Mouse (Mus musculus): ENCODE measurements around the gene Ago4. TPM values are rescaled to one million over a fixed set of nuclear protein-coding genes. Genes with fewer than 3 reads are reported as not detected.

Gene Ago4
- polyA plus RNA-seq, 1 experiment from 2014 or later: 5.7 TPM

- H3K4me2 ChIP-seq (ENCODE audit: low read length): no peak overlapping the region
- H3K9me3 ChIP-seq (replicated peaks; ENCODE audit: control insufficient read depth, low read length): no peaks in the 10 kb centered on the region
- H3K36me3 ChIP-seq (ENCODE audit: control insufficient read depth, insufficient read depth, low read length): peaks cover 90% of the 10 kb centered on the region
- no peaks in the 10 kb centered on the region for H3K27me3 ChIP-seq (replicated peaks; ENCODE audit: control insufficient read depth, insufficient read depth, low read length)
- H3K9ac ChIP-seq (ENCODE audit: low read length): no peak overlapping the region
- DNase-seq (ENCODE audit: low spot score) (no peak), ATAC-seq (no peak)
- no peak overlapping the region for H3K4me3 ChIP-seq (ENCODE audit: low read depth, low read length)
- H3K4me1 ChIP-seq (ENCODE audit: control insufficient read depth, insufficient read depth, low read length): no peaks in the 10 kb centered on the region
- 94% methylated on average over 7 of the region's 7 CpGs for WGBS
- no peak overlapping the region for H3K27ac ChIP-seq (ENCODE audit: low read depth, low read length)
Observed at GRCm38 (mm10) chr4:126455441-126455840, 77.8 kb downstream of the Ago4 start.

GRCm38 (mm10) chr4:126454547-126455254, 78.6 kb downstream of the Ago4 start:
- Histone ChIP-seq H3K4me1 (ENCODE audit: control insufficient read depth, insufficient read depth, low read length) (no peaks in the 10 kb centered on the region), H3K4me3 (ENCODE audit: low read depth, low read length) (no peak overlapping the region), H3K27ac (ENCODE audit: low read depth, low read length) (peak overlapping the region; percentile 27; the same call in 1 of the 2 replicates), H3K9ac (ENCODE audit: low read length) (no peak overlapping the region), H3K4me2 (ENCODE audit: low read length) (no peak overlapping the region), H3K36me3 (ENCODE audit: control insufficient read depth, insufficient read depth, low read length) (peaks cover 89% of the 10 kb centered on the region), H3K9me3 (replicated peaks; ENCODE audit: control insufficient read depth, low read length) (no peaks in the 10 kb centered on the region), H3K27me3 (replicated peaks; ENCODE audit: control insufficient read depth, insufficient read depth, low read length) (no peaks in the 10 kb centered on the region)
- WGBS: 87% methylated on average over 5 of the region's 5 CpGs
- DNase-seq (ENCODE audit: low spot score): peak; percentile 54
- no peak for ATAC-seq

- H3K27me3 ChIP-seq (replicated peaks; ENCODE audit: control insufficient read depth, insufficient read depth, low read length): no peaks in the 10 kb centered on the region
- H3K9ac ChIP-seq (ENCODE audit: low read length): no peak overlapping the region
- no peaks in the 10 kb centered on the region for H3K4me1 ChIP-seq (ENCODE audit: control insufficient read depth, insufficient read depth, low read length)
- ATAC-seq (no peak), DNase-seq (ENCODE audit: low spot score) (no peak)
- H3K9me3 ChIP-seq (replicated peaks; ENCODE audit: control insufficient read depth, low read length): no peaks in the 10 kb centered on the region
- H3K4me2 ChIP-seq (ENCODE audit: low read length): no peak overlapping the region
- WGBS: 88% methylated on average over 1 of the region's 1 CpGs
- H3K27ac ChIP-seq (ENCODE audit: low read depth, low read length): no peak overlapping the region
- no peak overlapping the region for H3K4me3 ChIP-seq (ENCODE audit: low read depth, low read length)
- H3K36me3 ChIP-seq (ENCODE audit: control insufficient read depth, insufficient read depth, low read length): peaks cover 87% of the 10 kb centered on the region
Observed at GRCm38 (mm10) chr4:126450268-126450667, 83.0 kb downstream of the Ago4 start.

- Histone ChIP-seq H3K9ac (ENCODE audit: low read length) (no peak overlapping the region), H3K4me3 (ENCODE audit: low read depth, low read length) (no peak overlapping the region), H3K9me3 (replicated peaks; ENCODE audit: control insufficient read depth, low read length) (no peaks in the 10 kb centered on the region), H3K36me3 (ENCODE audit: control insufficient read depth, insufficient read depth, low read length) (peaks cover 80% of the 10 kb centered on the region), H3K4me1 (ENCODE audit: control insufficient read depth, insufficient read depth, low read length) (no peaks in the 10 kb centered on the region), H3K4me2 (ENCODE audit: low read length) (no peak overlapping the region), H3K27me3 (replicated peaks; ENCODE audit: control insufficient read depth, insufficient read depth, low read length) (no peaks in the 10 kb centered on the region), H3K27ac (ENCODE audit: low read depth, low read length) (no peak overlapping the region)
- 91% methylated on average over 7 of the region's 7 CpGs for WGBS
- DNase-seq (ENCODE audit: low spot score) (no peak), ATAC-seq (no peak)
Observed at GRCm38 (mm10) chr4:126447126-126447525, 86.1 kb downstream of the Ago4 start.

GRCm38 (mm10) chr4:126444528-126444927, 88.7 kb downstream of the Ago4 start:
- no peak overlapping the region for H3K4me2 ChIP-seq (ENCODE audit: low read length)
- no peaks in the 10 kb centered on the region for H3K27me3 ChIP-seq (replicated peaks; ENCODE audit: control insufficient read depth, insufficient read depth, low read length)
- H3K4me3 ChIP-seq (ENCODE audit: low read depth, low read length): no peak overlapping the region
- ATAC-seq (no peak), DNase-seq (ENCODE audit: low spot score) (no peak)
- no peak overlapping the region for H3K27ac ChIP-seq (ENCODE audit: low read depth, low read length)
- WGBS: 91% methylated on average over 3 of the region's 3 CpGs
- H3K9me3 ChIP-seq (replicated peaks; ENCODE audit: control insufficient read depth, low read length): no peaks in the 10 kb centered on the region
- H3K9ac ChIP-seq (ENCODE audit: low read length): no peak overlapping the region
- H3K4me1 ChIP-seq (ENCODE audit: control insufficient read depth, insufficient read depth, low read length): no peaks in the 10 kb centered on the region
- H3K36me3 ChIP-seq (ENCODE audit: control insufficient read depth, insufficient read depth, low read length): peaks cover 90% of the 10 kb centered on the region

Small RNAs within 50 kb of the gene (microRNA-seq; reads per million reads assigned to microRNA genes)
- 0.79 reads per million for gene Mir7119

Other genes starting within 250 kb of the Ago4 start
- 1.2 and 2.9 TPM in 2 replicates for gene Col8a2, start 246.7 kb downstream of the Ago4 start, polyA plus RNA-seq (2014; fragmentation: Nextera tagmentation; extraction: Ambion mirVana)
- gene Adprhl2, start 211.8 kb downstream of the Ago4 start, polyA plus RNA-seq (2014; fragmentation: Nextera tagmentation; extraction: Ambion mirVana): 53.9 and 62.4 TPM in 2 replicates
- 9.4 and 11.1 TPM in 2 replicates for gene Tekt2, start 207.8 kb downstream of the Ago4 start, polyA plus RNA-seq (2014; fragmentation: Nextera tagmentation; extraction: Ambion mirVana)
- gene Ago3, start 103.9 kb downstream of the Ago4 start, polyA plus RNA-seq (2014; fragmentation: Nextera tagmentation; extraction: Ambion mirVana): 7.7 and 13.4 TPM in 2 replicates
- 19.0 and 22.1 TPM in 2 replicates for gene Ago1, start 64.9 kb downstream of the Ago4 start, polyA plus RNA-seq (2014; fragmentation: Nextera tagmentation; extraction: Ambion mirVana)
- gene Clspn, start 23.5 kb upstream of the Ago4 start, polyA plus RNA-seq (2014; fragmentation: Nextera tagmentation; extraction: Ambion mirVana): 17.6 and 20.1 TPM in 2 replicates
- gene 5730409E04Rik, start 76.3 kb upstream of the Ago4 start, polyA plus RNA-seq (2014; fragmentation: Nextera tagmentation; extraction: Ambion mirVana): 3.4 and 4.1 TPM in 2 replicates
- gene Psmb2, start 144.2 kb upstream of the Ago4 start, polyA plus RNA-seq (2014; fragmentation: Nextera tagmentation; extraction: Ambion mirVana): 501 and 584 TPM in 2 replicates
- gene Tfap2e, start 202.8 kb upstream of the Ago4 start, polyA plus RNA-seq (2014; fragmentation: Nextera tagmentation; extraction: Ambion mirVana): 0.69 and 1.0 TPM in 2 replicates
- 47.8 and 79.3 TPM in 2 replicates for gene Ncdn, start 220.0 kb upstream of the Ago4 start, polyA plus RNA-seq (2014; fragmentation: Nextera tagmentation; extraction: Ambion mirVana)
- 28.2 and 35.4 TPM in 2 replicates for gene AU040320, start 220.1 kb upstream of the Ago4 start, polyA plus RNA-seq (2014; fragmentation: Nextera tagmentation; extraction: Ambion mirVana)

Data from forebrain, embryonic 14.5 days (tissue).